Mouse (Mus musculus): Measurements from ENCODE around the gene Ptpn22. TPM values are rescaled to one million over a fixed set of nuclear protein-coding genes. Genes with fewer than 3 reads are reported as not detected.
"Not testable (repeated sequence)": the region's sequence is repeated elsewhere in the genome, so short reads cannot be mapped to it uniquely, and the experiment has no call there.

The Ptpn22 gene
- under 1 TPM; 0.18 to 0.42 TPM for total RNA-seq (2021)
- long read RNA-seq, experiment 1, partial matches to known transcripts: 1 of 1 reads
- long read RNA-seq, experiment 1, other reads (novel, unspliced or antisense): 0 of 1 reads
- long read RNA-seq, experiment 2, partial matches to known transcripts: 0 of 1 reads
- long read RNA-seq, experiment 2, other reads (novel, unspliced or antisense): 1 of 1 reads

DNA sequence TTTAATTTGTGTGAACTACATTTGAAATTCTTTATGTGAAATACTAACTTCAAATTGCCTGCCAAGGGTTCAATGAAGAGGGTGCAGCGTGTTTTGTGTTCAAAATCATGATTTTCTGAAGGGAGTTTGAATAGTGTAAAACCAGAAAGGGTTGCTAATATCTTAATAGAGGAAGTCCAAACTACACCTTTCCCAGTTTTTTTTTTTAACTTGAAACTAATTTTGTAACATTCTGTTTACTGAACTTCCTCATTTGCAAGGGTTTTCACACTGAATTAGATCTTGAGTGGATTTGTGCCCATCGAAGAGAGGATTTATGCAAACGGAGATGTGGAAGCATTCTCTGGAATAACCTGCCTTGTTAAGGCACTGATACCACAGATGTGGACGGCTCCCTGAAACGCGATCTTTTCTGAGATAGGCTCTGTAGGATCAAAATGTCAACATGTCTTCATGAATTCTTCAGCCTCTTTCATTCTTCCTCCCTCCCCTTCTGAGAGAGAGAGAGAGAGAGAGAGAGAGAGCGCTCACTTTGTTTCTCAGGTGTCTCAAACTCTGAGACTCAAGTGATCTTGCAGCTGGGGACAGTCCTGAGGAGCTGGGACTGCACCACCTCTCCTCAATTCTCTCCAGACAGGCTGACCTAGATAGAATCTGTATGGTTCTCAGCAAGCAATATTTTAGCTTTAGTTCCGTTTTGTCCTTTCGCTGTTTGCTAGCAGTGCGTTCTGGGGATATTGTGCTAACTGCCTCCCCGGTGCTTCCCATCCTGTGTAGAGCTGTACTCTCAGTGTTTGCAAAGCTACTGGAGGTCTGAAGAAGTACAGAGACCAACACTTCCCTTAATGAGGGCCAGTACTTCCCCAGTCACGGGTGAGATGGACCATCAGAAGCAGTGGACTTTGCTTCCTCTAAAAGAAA is at the start of gene Ptpn22:
Ptpn22 (plus strand) TSS at position 915 of the 921 bp plus-strand sequence.
- intact Hi-C loops (cut with DNase I): no loop called here
- no peak for TF ChIP-seq CTCF (IDR thresholded peaks at IDR 0.05)
- Histone ChIP-seq H3K4me3 (peak within 1 kb of the TSS; percentile 23; the same call in 1 of the 2 replicates), H3K27ac (no peak within 1 kb of the TSS)
- no peak for DNase-seq

DNA sequence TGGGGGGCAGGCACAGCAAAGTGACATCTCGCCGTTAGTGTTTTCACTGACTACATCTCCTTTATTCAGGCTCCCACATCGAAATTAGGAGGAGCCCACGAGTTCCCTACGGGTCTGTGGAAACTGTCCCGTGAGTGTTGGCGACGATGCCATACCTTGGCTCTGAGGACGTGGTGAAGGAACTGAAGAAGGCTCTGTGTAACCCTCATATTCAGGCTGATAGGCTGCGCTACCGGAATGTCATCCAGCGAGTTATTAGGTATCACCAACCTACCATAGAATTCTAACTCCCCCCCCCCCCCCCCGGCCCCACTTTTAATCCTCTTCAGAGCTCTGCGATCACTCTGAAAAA is 49.8 kb upstream of the Ptpn22 start:
- peak overlapping the region; percentile 98 for H3K27ac ChIP-seq
- intact Hi-C loops (cut with DNase I): loop anchor here (1.0 to 5.0 kb wide), 3 partner anchors 18 to 72 kb away; partner anchors contain the start of genes Gm10964, Hipk1 and Olfml3
- no peak for TF ChIP-seq CTCF (IDR thresholded peaks at IDR 0.05)

DNA sequence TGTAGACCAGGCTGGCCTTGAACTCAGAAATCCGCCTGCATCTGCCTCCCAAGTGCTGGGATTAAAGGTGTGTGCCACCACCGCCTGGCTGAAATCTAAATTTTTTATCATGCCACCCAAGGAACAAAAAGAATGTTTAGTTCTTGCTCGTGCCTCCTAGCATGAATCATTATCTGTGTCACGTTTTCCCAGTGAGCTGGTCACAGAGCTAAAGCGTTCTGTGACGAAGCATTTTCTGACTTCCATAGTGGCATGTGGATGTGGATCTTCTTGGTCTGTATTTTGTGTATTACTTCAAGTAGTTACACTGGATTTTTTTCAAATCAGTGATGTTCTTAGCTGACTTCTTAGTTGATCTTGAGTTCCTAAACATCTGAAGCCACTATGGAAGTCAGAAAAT is 48.6 kb upstream of the Ptpn22 start:
- intact Hi-C loops (cut with DNase I): no loop called here
- no peak for TF ChIP-seq CTCF (IDR thresholded peaks at IDR 0.05)
- Histone ChIP-seq H3K4me3 (no peak overlapping the region), H3K27ac (no peak overlapping the region)
- DNase-seq: no peak

More for the DNA sequence above, 49.8 kb upstream of the Ptpn22 start:
- no peak for DNase-seq
- H3K4me3 ChIP-seq: peak overlapping the region; percentile 92

DNA sequence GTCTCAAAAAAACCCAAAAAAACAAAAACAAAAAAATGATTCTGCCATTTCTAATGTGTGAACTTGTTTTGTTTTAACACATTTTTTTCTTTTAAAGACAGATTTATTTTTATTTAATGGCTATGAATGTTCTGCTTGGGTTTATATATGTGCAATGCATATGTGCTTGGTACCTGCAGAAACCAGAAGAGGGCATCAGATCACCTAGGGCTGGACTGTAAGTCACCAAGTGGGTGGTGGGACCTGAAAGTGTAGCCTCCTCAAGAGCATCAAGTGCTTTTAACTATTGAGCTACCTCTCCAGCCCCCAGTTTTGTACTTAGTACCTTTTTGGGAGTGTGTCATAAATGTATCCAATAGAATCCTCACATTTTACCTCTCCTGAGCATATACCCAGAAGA is 32.0 kb upstream of the Ptpn22 start:
- intact Hi-C loops (cut with DNase I): no loop called here
- Histone ChIP-seq H3K27ac (no peak overlapping the region), H3K4me3 (no peak overlapping the region)
- peak; percentile 12; the same call in 1 of the 2 replicates for TF ChIP-seq CTCF (IDR thresholded peaks at IDR 0.05)
- DNase-seq: no peak

DNA sequence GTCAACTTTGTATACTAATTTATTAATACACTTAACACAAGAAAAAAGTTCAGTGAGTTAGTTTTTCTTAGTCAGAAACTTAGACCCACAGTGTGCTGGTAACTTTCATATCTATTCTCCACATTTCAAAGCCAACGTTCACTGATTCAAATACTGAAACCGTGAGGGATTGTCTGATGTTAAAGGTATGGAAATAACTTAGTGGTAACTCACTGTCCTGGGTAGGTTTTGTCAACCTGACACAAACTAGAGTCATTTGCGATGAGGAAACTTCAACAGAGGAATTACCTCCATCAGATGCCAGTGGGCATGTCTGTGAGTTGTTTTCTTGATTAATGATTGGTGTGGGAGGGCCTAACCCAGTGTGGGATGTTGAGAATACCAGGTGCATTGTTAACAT is 30.6 kb upstream of the Ptpn22 start:
- DNase-seq: no peak
- no peak for TF ChIP-seq CTCF (IDR thresholded peaks at IDR 0.05)
- no peak overlapping the region for H3K27ac ChIP-seq
- intact Hi-C loops (cut with DNase I): no loop called here
- H3K4me3 ChIP-seq: no peak overlapping the region

DNA sequence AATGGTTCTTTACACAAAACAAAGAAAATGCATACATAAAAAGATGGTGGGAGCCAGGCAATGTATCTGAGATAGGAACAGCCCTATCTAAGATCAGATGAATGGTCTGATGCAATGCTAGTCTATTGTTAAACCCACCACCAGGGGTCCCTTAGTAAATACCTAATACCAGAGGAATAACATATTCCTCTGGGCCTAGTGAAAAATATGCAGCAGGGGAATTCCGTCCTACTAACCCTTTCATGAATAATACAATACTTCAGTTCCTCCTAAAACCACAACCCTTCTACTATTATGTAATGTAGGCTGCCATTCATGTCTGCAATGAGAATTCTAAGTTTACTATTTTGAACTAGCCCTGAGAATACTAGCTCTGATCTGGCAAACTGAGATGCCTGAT is 28.9 kb upstream of the Ptpn22 start:
- DNase-seq; intact Hi-C loops (cut with DNase I); H3K27ac ChIP-seq: not testable (repeated sequence)

DNA sequence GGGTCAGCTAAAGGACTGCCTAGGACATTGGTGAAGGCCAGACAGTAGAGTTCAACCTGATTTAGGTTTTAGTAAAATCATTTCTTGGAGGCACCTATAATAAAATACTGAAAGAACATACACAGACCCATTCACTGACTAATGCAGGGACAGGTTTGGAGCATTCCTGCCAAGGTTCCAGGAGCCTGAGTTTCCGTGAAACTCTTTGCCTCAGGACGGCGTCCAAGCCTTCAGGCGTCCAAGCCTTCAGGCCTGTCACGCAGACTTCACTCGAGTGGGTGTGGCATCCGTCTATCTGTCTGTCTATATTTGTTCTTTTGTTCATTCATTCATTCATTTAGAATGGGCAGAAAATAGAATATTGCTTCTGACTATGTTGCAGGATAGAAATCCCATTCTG is 28.4 kb upstream of the Ptpn22 start:
- no peak for TF ChIP-seq CTCF (IDR thresholded peaks at IDR 0.05)
- DNase-seq: no peak
- Histone ChIP-seq H3K27ac (no peak overlapping the region), H3K4me3 (no peak overlapping the region)
- intact Hi-C loops (cut with DNase I): no loop called here

More for the DNA sequence above, 28.9 kb upstream of the Ptpn22 start:
- H3K4me3 ChIP-seq: not testable (repeated sequence)

DNA sequence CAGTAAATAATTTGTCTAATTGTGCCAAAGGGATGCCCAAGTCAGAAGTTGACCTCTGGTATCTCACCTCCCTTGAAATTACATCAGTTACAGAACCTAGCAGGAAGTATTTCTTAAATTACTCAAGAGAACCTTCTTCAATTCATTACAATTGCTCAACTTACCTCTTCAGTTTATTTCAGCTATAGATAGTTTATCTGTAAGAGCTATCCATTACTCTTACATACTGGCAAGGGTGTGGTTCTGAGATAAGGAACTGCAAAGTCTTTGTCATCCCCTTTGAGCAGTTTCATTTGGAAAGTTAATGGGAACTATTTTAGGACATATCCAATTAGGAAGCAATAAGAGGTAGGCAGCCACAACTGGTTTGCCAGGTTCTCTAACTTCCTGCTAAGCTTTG is 27.2 kb upstream of the Ptpn22 start, which contains the start of gene Bcl2l15:
Bcl2l15 (plus strand) TSS at position 176 of the 400 bp plus-strand sequence.
- DNase-seq: no peak
- Histone ChIP-seq H3K4me3 (no peak within 1 kb of the TSS), H3K27ac (no peak within 1 kb of the TSS)
- no peak for TF ChIP-seq CTCF (IDR thresholded peaks at IDR 0.05)
- intact Hi-C loops (cut with DNase I): no loop called here

DNA sequence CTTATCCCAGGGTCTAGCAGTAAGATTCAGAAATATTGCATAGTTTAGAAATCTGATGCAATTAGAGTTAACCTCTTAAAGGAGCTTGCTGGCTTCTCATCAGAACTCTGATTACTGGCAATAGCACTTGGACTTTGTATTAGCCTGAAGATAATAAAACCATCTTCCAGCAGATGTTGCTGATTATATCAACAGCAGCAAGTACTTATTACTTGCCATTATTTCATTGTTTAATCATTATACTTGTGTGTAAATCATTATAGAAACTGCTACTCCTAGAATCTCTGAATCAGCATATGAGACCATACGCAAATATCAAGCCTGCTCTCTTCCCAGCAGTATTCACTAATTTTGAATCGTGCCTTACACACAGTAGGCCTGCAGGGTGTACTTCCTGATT is 25.6 kb upstream of the Ptpn22 start:
- Histone ChIP-seq H3K4me3 (no peak overlapping the region), H3K27ac (no peak overlapping the region)
- TF ChIP-seq CTCF (IDR thresholded peaks at IDR 0.05): no peak
- no peak for DNase-seq
- intact Hi-C loops (cut with DNase I): no loop called here

DNA sequence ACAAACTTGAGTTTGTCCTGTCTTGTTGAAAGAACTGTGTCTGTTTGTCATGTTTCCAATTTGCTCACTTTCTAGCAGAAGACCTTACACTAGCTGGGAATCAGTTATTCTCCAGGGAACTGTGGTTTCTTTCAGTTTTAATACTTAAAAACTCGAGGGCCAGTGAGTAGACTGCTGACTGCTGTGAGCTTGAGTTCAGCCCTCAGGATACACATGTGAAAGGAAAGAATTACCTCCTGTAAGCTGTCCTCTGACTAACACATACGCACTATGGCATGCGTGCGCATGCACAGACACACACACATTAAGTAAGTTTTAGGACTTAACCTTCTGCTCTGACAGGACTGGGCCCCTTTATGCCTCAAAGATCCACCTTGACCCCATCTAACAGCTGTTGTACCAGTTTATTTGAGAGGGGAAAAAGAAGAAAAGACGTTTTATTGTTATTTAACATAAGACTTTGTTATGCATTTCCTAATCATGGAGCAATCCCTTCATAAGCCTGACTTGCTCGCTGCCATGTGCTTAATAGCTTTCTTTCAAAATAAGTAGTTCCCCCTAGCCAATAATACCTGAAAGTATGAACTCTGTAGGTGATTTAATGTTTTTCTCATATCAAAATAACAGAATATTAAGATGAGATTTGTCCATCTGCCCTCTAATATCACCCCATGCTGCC is 24.2 kb upstream of the Ptpn22 start:
- intact Hi-C loops (cut with DNase I): no loop called here
- DNase-seq: no peak
- H3K27ac ChIP-seq: no peak overlapping the region
- TF ChIP-seq CTCF (IDR thresholded peaks at IDR 0.05): no peak
- H3K4me3 ChIP-seq: no peak overlapping the region

DNA sequence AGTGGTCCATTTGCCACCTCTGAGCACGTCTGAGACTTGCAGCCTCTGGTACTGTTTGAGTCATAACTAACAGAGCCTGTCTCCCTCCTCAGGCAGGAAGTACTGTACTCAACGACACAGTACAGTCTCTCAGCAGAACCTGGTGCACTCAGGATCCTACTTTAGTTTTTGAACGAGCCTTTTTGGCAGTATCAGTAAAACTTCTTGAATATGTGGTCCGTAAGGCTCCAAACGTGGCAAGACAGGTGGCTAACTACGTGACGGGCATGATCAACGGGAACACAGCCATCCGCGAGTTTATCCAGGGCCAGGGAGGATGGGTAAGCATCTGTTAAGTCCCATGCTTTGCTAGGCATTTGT is 23.7 kb upstream of the Ptpn22 start:
- no peak overlapping the region for H3K4me3 ChIP-seq
- intact Hi-C loops (cut with DNase I): no loop called here
- no peak overlapping the region for H3K27ac ChIP-seq
- TF ChIP-seq CTCF (IDR thresholded peaks at IDR 0.05): no peak
- DNase-seq: no peak

DNA sequence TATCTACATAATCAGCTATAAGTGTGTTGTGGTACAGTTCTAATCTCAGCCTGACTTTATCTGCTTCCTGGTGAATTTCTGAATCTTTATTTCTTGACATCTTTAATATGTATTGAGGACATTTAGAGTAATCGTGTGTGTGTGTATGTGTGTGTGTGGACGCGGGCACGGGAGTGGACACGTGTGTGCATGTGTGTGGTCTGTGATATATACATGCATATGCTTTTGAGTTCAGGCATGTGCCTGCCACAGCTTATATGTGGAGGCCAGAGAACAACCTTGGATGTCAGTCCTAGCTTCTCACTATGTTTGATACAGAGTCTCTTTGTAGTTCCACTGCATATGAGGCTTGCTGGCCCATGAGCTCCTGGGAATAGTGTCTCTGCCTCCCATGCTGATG is 23.1 kb upstream of the Ptpn22 start:
- H3K27ac ChIP-seq: no peak overlapping the region
- no peak overlapping the region for H3K4me3 ChIP-seq
- no peak for TF ChIP-seq CTCF (IDR thresholded peaks at IDR 0.05)
- no peak for DNase-seq
- intact Hi-C loops (cut with DNase I): no loop called here

DNA sequence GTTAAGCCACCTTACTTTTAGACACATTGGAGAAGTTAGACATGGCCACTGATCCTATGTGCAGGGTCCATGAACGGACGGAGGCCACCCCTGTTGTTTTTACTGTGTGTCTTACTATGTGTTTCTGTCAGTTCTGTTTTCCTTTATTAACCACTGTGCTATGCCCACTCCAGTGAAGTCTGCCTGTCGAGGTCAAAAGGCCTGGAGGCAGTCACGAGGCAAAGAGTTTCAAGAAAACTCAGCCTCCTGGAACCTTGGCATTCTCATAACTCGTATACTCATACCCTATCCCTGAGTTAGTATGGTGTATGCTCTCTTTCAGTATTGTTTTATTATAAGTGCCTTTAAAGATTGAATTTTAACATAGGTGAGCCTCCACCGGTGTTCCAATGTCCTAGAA is 19.9 kb upstream of the Ptpn22 start:
- no peak for DNase-seq
- Histone ChIP-seq H3K27ac (no peak overlapping the region), H3K4me3 (no peak overlapping the region)
- TF ChIP-seq CTCF (IDR thresholded peaks at IDR 0.05): no peak
- intact Hi-C loops (cut with DNase I): no loop called here

DNA sequence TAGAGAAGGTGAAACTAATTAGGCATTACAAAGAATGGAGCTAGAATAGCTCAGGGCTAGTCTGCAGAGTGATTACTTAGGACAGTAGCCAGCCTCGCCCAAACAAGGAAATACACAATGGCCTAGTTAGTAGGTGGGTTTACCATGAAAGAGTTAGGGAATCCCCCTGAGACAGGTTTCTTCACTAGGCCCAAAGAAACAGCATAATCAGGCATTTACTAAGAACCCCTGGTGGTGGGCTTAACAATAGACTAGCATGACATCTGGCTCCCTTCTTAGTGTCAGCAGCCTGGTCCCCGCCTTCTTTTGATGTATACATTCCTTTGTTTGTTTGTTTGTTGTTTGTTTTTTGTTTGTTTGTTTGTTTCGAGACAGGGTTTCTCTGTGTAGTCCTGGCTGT is 19.4 kb upstream of the Ptpn22 start:
- DNase-seq; H3K27ac ChIP-seq; intact Hi-C loops (cut with DNase I); H3K4me3 ChIP-seq: not testable (repeated sequence)

DNA sequence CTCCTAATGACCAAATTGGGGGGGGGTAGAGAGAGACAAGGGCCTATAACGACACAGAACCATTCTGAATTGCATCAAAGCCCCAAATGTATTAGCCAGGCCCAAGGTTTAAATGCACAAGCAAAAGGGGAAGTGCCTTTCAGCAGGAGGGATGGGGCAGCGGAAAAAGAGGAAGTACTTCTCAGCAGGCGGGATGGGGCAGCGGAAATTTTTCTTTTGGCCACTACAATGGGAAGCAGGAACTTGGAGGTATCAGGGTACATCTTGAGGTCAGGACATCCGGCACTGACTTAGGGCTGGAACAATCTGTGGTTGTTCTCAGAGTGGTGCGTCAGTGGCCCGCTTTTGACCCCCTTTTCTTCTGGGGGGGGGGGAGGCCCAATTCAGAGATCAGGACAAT is 18.6 kb upstream of the Ptpn22 start:
- H3K4me3 ChIP-seq; H3K27ac ChIP-seq; DNase-seq; intact Hi-C loops (cut with DNase I): not testable (repeated sequence)

All from gastrocnemius, adult 2 months (tissue).